Mouse (Mus musculus): Measurements from ENCODE around the gene Ank3. TPM values are rescaled to one million over a fixed set of nuclear protein-coding genes. Genes with fewer than 3 reads are reported as not detected.

Ank3 gene
- polyA plus RNA-seq, 1 experiment from 2014 or later: 136 TPM

DNA sequence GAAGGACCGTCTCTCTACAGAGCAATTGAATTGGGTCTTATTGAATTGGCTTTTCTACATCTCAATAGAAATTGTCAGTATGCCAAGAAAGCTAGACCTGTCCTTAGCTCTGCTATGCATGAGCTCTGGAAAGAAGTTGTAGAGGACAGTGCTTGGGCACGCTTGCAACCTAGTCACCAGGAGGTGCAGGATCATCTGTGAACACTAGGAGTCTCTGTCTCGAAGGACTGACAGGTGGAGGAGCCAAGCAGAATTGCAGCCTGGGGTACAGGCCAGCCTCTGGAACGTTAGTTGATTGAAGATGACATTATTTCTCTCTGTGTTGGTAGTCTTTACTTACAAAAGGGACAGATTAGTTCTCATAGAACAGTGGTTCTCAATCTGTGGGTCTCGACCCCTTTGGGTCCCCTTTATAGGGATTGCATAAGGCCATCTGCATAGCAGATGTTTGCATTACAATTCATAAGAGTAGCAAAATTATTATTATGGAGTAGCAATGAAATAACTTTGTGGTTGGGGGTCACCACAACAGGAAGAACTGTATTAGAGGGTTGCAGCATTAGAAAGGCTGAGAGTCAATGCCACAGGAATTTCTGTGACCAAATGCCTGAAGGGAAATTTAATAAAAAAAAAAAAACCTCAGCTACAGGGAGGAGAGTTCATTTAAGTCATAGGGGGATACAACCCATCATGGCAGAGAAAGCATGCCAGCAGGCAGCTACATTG is 454.0 kb downstream of the Ank3 start:
- Histone ChIP-seq H3K36me3 (replicated peaks; ENCODE audit: control insufficient read depth, insufficient read depth) (peaks cover 23% of the 10 kb centered on the region), H3K9me3 (ENCODE audit: control insufficient read depth, low read length) (no peaks in the 10 kb centered on the region), H3K4me3 (replicated peaks; ENCODE audit: low read length) (no peak overlapping the region), H3K4me2 (replicated peaks) (no peak overlapping the region), H3K9ac (no peak overlapping the region), H3K4me1 (replicated peaks; ENCODE audit: control insufficient read depth, insufficient read depth, low read length) (no peaks in the 10 kb centered on the region), H3K27me3 (ENCODE audit: control insufficient read depth, insufficient read depth, low read length) (no peaks in the 10 kb centered on the region), H3K27ac (no peak overlapping the region)
- DNase-seq (ENCODE audit: low spot score) (no peak), ATAC-seq (ENCODE audit: low FRiP score) (no peak)
- 60% methylated on average over 5 of the region's 5 CpGs for WGBS

DNA sequence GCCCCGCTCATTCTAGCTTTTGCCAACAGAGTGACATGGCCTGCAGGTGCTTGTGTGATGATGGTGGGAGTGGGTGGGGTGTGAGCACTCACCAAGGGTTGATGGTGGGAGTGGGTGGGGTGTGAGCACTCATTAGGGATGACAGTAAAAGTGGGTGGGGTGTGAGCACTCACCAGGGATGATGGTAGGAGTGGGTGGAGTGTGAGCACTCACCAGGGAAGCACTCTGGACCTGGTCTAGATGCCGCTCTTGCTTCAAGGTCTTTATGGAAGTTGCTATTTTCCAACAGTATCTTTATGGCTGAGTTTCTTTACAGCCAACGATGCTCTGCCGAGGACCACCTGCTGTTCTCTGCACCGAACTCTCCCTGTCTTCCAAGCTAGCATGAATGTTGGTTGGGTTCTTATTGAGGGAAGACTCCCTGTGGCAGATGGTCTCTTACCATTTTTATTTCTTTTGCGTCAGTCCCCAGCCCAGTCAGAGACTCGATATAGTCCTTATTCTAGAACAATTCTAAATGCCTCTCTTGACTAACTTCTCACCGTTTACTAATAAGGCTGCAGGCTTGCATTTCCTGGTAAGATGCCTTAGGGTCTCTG is 456.1 kb downstream of the Ank3 start:
- Histone ChIP-seq H3K4me3 (replicated peaks; ENCODE audit: low read length) (no peak overlapping the region), H3K36me3 (replicated peaks; ENCODE audit: control insufficient read depth, insufficient read depth) (peaks cover 23% of the 10 kb centered on the region), H3K4me2 (replicated peaks) (no peak overlapping the region), H3K9ac (no peak overlapping the region), H3K9me3 (ENCODE audit: control insufficient read depth, low read length) (no peaks in the 10 kb centered on the region), H3K27me3 (ENCODE audit: control insufficient read depth, insufficient read depth, low read length) (no peaks in the 10 kb centered on the region), H3K4me1 (replicated peaks; ENCODE audit: control insufficient read depth, insufficient read depth, low read length) (peaks cover 17% of the 10 kb centered on the region), H3K27ac (no peak overlapping the region)
- no peak for ATAC-seq (ENCODE audit: low FRiP score)
- no peak for DNase-seq (ENCODE audit: low spot score)
- WGBS: 91% methylated on average over 8 of the region's 8 CpGs

DNA sequence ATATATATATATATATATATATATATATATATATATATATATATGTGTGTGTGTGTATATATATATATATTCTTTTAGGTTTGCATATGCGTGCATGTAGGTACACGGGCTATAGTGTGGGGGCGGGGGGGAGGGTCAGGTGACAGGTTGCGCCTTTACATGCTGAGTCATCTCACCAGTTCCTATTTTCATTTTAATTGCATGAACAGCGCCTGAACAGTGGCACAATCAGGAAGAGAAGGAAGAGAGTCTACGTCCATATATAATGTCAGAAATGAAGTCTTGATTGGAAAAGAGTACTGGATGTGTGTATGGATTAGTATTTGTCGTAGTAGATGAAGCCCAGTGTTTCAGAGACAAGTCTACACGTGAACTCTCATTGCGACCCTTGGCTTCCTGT is 459.4 kb downstream of the Ank3 start:
- peaks cover 22% of the 10 kb centered on the region for H3K4me1 ChIP-seq (replicated peaks; ENCODE audit: control insufficient read depth, insufficient read depth, low read length)
- DNase-seq (ENCODE audit: low spot score): no peak
- WGBS: 91% methylated on average over 9 of the region's 9 CpGs
- H3K27me3 ChIP-seq (ENCODE audit: control insufficient read depth, insufficient read depth, low read length): no peaks in the 10 kb centered on the region
- H3K4me3 ChIP-seq (replicated peaks; ENCODE audit: low read length): no peak overlapping the region
- H3K9me3 ChIP-seq (ENCODE audit: control insufficient read depth, low read length): no peaks in the 10 kb centered on the region
- no peak overlapping the region for H3K4me2 ChIP-seq (replicated peaks)
- H3K36me3 ChIP-seq (replicated peaks; ENCODE audit: control insufficient read depth, insufficient read depth): 0 out of 2 replicates have a peak, but pooled peaks cover 6% of the 10 kb centered on the region
- no peak overlapping the region for H3K9ac ChIP-seq
- H3K27ac ChIP-seq: peak overlapping the region; percentile 85
- no peak for ATAC-seq (ENCODE audit: low FRiP score)

DNA sequence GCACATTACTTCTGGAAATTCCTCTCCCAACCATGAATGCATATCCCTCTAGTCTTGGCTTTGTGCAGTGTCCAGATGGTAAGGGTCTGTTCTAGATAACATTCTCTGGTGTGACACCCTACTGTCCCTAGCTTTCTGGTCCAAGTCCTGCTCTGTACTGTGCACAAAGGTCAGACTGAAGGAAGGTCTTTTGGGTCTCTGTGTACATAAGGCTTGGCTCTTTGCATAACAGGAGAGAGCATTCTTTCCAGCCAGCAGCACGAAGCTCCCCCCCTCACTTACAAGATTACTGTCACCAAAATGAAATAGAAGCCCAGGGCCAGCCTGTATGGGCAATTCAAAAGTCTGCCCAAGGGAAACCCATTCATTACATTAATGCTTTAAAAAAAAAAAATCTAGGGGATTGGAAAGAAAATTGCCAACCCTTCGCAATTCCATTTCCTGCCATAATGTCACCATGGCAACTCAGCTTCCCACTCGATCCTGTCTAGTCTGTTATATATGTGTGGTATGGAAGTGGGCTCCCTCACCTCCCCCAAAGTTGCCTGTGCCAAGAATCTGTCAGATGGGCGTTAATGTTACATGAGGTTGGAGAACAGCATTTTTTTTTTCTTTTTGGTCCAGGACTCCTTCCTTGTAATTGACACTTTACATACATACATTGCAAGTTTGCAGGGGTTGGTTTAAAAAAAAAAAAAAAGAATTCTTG is 460.5 kb downstream of the Ank3 start:
- 8% methylated on average over 4 of the region's 4 CpGs for WGBS
- H3K9ac ChIP-seq: no peak overlapping the region
- no peak overlapping the region for H3K4me3 ChIP-seq (replicated peaks; ENCODE audit: low read length)
- ATAC-seq (ENCODE audit: low FRiP score) (peak; percentile 83), DNase-seq (ENCODE audit: low spot score) (peak; percentile 74)
- H3K4me1 ChIP-seq (replicated peaks; ENCODE audit: control insufficient read depth, insufficient read depth, low read length): peaks cover 22% of the 10 kb centered on the region
- H3K36me3 ChIP-seq (replicated peaks; ENCODE audit: control insufficient read depth, insufficient read depth): 0 out of 2 replicates have a peak, but pooled peaks cover 6% of the 10 kb centered on the region
- H3K4me2 ChIP-seq (replicated peaks): peak overlapping the region; percentile 4; the same call in 1 of the 2 replicates
- peak overlapping the region; percentile 85 for H3K27ac ChIP-seq
- no peaks in the 10 kb centered on the region for H3K27me3 ChIP-seq (ENCODE audit: control insufficient read depth, insufficient read depth, low read length)
- no peaks in the 10 kb centered on the region for H3K9me3 ChIP-seq (ENCODE audit: control insufficient read depth, low read length)

DNA sequence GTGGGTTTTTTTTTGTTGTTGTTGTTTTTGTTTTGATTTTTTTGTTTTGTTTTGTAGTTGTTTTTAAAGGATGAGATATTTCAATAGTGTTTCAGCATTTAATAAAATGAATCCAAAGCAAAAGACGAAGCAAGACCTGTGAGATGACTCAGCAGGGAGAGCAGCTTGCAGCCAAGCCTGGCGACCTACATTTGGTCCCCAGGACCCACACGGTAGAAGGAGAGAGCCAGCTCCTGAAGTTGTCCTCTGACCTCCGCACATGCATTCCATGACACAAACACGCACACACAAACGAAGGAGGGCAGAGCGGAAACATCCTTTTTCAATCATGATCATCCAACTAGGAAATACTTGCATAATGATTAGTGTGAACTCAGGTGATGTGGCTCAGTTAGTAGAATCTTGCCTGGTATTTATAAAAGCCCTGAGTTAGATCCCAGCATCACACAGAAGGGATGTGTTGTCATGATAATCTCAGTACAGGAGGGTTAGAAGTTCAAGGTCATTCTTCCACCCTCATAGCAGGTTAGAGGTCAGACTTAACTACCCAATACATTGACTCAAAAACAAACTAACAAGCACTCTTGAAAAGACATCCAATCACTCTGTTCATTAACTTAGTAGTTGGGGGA is 461.4 kb downstream of the Ank3 start:
- no peak for ATAC-seq (ENCODE audit: low FRiP score)
- peaks cover 22% of the 10 kb centered on the region for H3K4me1 ChIP-seq (replicated peaks; ENCODE audit: control insufficient read depth, insufficient read depth, low read length)
- H3K9ac ChIP-seq: no peak overlapping the region
- H3K4me3 ChIP-seq (replicated peaks; ENCODE audit: low read length): no peak overlapping the region
- no peaks in the 10 kb centered on the region for H3K9me3 ChIP-seq (ENCODE audit: control insufficient read depth, low read length)
- peak overlapping the region; percentile 85 for H3K27ac ChIP-seq
- no peaks in the 10 kb centered on the region for H3K27me3 ChIP-seq (ENCODE audit: control insufficient read depth, insufficient read depth, low read length)
- no peak overlapping the region for H3K4me2 ChIP-seq (replicated peaks)
- DNase-seq (ENCODE audit: low spot score): no peak
- WGBS: 69% methylated on average over 7 of the region's 7 CpGs
- H3K36me3 ChIP-seq (replicated peaks; ENCODE audit: control insufficient read depth, insufficient read depth): 0 out of 2 replicates have a peak, but pooled peaks cover 6% of the 10 kb centered on the region

DNA sequence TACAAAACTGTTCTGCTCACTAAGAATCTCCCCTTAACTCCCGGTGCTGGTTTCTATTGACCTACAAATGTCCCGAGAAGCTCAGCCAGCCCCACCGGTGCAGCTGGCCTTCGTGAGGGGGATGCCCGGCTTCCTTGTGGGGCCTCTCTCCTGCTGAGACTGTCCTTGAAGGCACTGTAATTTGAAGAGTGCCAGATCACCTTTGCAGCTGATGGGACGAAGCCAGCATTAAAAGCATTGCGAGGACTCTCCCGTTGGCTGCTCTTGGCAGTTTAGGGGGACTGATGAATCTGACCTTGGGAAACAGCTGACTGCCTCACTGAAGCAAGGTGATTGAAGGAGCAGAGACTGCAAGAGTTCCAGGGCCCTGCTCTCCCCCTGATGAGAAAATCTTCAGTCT is 464.3 kb downstream of the Ank3 start:
- no peak for DNase-seq (ENCODE audit: low spot score)
- 61% methylated on average over 8 of the region's 8 CpGs for WGBS
- H3K4me3 ChIP-seq (replicated peaks; ENCODE audit: low read length): no peak overlapping the region
- H3K36me3 ChIP-seq (replicated peaks; ENCODE audit: control insufficient read depth, insufficient read depth): peaks cover 6% of the 10 kb centered on the region
- no peak overlapping the region for H3K9ac ChIP-seq
- no peaks in the 10 kb centered on the region for H3K9me3 ChIP-seq (ENCODE audit: control insufficient read depth, low read length)
- H3K4me2 ChIP-seq (replicated peaks): no peak overlapping the region
- peaks cover 22% of the 10 kb centered on the region for H3K4me1 ChIP-seq (replicated peaks; ENCODE audit: control insufficient read depth, insufficient read depth, low read length)
- ATAC-seq (ENCODE audit: low FRiP score): no peak
- no peaks in the 10 kb centered on the region for H3K27me3 ChIP-seq (ENCODE audit: control insufficient read depth, insufficient read depth, low read length)
- peak overlapping the region; percentile 27; the same call in 1 of the 2 replicates for H3K27ac ChIP-seq

DNA sequence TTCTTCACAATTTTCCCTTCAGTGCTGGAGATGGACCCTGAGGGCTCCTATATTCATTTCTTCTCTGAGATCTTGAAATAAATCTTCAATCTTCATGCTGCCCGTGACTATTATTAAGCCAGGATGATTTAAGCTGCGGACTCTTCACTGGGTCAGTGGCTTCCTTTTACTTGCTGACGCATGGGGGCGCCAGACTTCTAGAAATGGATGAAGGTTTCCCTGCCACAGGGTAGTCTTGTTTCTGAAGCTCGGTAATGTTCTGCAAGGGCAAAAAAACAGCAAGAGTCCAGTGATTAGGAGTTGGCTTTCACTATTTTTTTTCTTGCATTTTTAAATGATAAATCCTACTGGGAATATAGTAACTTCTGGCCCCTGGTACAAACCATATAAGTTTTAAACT is 471.8 kb downstream of the Ank3 start:
- ATAC-seq (ENCODE audit: low FRiP score) (no peak), DNase-seq (ENCODE audit: low spot score) (peak; percentile 76)
- WGBS: 10% methylated on average over 5 of the region's 5 CpGs
- Histone ChIP-seq H3K36me3 (replicated peaks; ENCODE audit: control insufficient read depth, insufficient read depth) (peaks cover 49% of the 10 kb centered on the region), H3K9me3 (ENCODE audit: control insufficient read depth, low read length) (no peaks in the 10 kb centered on the region), H3K9ac (no peak overlapping the region), H3K27ac (no peak overlapping the region), H3K27me3 (ENCODE audit: control insufficient read depth, insufficient read depth, low read length) (no peaks in the 10 kb centered on the region), H3K4me2 (replicated peaks) (no peak overlapping the region), H3K4me3 (replicated peaks; ENCODE audit: low read length) (no peak overlapping the region), H3K4me1 (replicated peaks; ENCODE audit: control insufficient read depth, insufficient read depth, low read length) (peaks cover 3% of the 10 kb centered on the region; the same call in 1 of the 2 replicates)

DNA sequence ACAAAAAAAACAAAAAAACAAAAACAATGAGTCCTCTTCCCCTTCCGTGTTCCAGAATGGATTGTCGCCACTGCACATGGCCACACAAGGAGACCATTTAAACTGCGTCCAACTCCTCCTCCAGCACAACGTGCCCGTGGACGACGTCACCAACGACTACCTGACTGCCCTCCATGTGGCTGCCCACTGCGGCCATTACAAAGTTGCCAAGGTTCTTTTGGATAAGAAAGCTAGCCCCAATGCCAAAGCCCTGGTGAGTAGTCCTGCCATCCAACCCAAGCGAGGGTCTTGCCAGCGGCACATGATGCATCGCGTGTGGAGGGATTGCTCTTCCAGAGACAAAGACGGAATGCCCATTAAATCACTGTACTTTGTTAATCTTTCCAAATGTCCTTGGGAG is 472.4 kb downstream of the Ank3 start:
- Histone ChIP-seq H3K4me2 (replicated peaks) (no peak overlapping the region), H3K4me3 (replicated peaks; ENCODE audit: low read length) (no peak overlapping the region), H3K9ac (no peak overlapping the region), H3K36me3 (replicated peaks; ENCODE audit: control insufficient read depth, insufficient read depth) (peaks cover 52% of the 10 kb centered on the region), H3K9me3 (ENCODE audit: control insufficient read depth, low read length) (no peaks in the 10 kb centered on the region), H3K4me1 (replicated peaks; ENCODE audit: control insufficient read depth, insufficient read depth, low read length) (peaks cover 3% of the 10 kb centered on the region; the same call in 1 of the 2 replicates), H3K27ac (no peak overlapping the region), H3K27me3 (ENCODE audit: control insufficient read depth, insufficient read depth, low read length) (no peaks in the 10 kb centered on the region)
- 82% methylated on average over 14 of the region's 14 CpGs for WGBS
- no peak for ATAC-seq (ENCODE audit: low FRiP score)
- DNase-seq (ENCODE audit: low spot score): no peak

DNA sequence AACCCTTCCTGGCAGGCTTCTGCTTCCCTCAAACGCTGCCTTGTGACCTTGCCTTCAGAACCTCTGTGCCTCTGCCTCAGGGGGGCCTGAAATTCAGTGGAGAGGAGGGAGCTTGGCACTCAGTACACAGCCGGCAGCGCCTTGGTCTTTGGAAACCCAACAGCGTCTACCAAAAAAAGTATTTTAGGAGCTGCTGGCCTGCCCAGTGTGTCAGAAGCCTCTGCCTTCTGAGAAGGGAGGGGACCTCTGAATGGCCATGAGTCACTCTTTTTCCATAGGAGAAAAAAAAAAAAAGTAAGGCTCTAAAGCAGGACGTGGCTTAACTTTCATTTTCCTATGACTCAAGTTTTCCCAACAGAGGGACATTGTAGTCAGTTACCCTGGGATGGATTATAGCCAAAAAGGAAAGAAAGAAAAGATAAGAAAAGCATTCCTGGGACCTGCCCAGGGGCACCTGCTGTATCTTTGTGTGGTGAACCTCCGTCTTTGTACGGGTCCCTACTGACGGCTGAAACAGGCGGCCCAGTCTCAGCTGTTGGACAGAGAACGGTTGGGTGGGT is 473.7 kb downstream of the Ank3 start:
- no peaks in the 10 kb centered on the region for H3K27me3 ChIP-seq (ENCODE audit: control insufficient read depth, insufficient read depth, low read length)
- no peak overlapping the region for H3K4me3 ChIP-seq (replicated peaks; ENCODE audit: low read length)
- no peak overlapping the region for H3K27ac ChIP-seq
- no peak for ATAC-seq (ENCODE audit: low FRiP score)
- H3K36me3 ChIP-seq (replicated peaks; ENCODE audit: control insufficient read depth, insufficient read depth): peaks cover 55% of the 10 kb centered on the region
- H3K9me3 ChIP-seq (ENCODE audit: control insufficient read depth, low read length): no peaks in the 10 kb centered on the region
- 0 out of 2 replicates have a peak, but pooled peaks cover 3% of the 10 kb centered on the region for H3K4me1 ChIP-seq (replicated peaks; ENCODE audit: control insufficient read depth, insufficient read depth, low read length)
- 53% methylated on average over 10 of the region's 10 CpGs for WGBS
- H3K9ac ChIP-seq: no peak overlapping the region
- H3K4me2 ChIP-seq (replicated peaks): no peak overlapping the region
- DNase-seq (ENCODE audit: low spot score): no peak
